Mouse (Mus musculus): ENCODE measurements at regions not wholly inside any gene's neighbourhood (a gene's known extent, or its start where the extent isn't known, plus 50 kb on each side); places are given as distances from the start of the nearest gene placed in this dataset.

DNA sequence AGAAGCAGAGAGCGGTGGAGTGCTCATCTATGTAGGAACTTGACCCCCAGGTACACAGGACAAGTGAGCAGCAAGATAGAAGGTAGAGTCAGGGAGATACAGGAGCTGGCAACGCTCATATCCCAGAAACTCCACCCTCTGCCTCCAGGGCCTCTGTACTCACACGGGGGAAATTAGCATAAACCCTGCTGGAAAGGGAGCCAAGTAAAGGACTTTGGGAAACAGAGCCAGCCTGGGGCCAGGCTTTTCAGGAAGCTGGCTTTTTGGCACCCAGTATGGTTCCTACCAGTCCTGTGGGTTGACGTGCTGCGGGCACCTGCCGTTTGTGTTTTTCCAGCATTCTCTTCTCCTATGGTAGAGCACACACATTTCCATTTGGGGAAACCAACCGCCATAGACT is 128.2 kb upstream of the Hmga2 start:
- TF ChIP-seq CTCF (IDR thresholded peaks at IDR 0.05; ENCODE audit: insufficient read depth, low read length) (no peak), POLR2A (IDR thresholded peaks at IDR 0.05; ENCODE audit: borderline replicate concordance, extremely low read depth, low read depth, low read length) (no peak)

All from lung, adult 2 months (tissue).